Mouse (Mus musculus) c-Kit-positive CD71-positive TER-119-negative erythroid progenitor cells, embryonic 14.5 days (primary cell): ENCODE results near the gene Nacc1.
"Not testable (repeated sequence)": the region's sequence is repeated elsewhere in the genome, so short reads cannot be mapped to it uniquely, and the experiment has no call there.

Experiments
- DNase-seq: peaks from one replicate; pipeline ENCODE4 v3.0.0-alpha.2; 2013; ENCODE audit warnings: low read depth

Nacc1 gene

DNA sequence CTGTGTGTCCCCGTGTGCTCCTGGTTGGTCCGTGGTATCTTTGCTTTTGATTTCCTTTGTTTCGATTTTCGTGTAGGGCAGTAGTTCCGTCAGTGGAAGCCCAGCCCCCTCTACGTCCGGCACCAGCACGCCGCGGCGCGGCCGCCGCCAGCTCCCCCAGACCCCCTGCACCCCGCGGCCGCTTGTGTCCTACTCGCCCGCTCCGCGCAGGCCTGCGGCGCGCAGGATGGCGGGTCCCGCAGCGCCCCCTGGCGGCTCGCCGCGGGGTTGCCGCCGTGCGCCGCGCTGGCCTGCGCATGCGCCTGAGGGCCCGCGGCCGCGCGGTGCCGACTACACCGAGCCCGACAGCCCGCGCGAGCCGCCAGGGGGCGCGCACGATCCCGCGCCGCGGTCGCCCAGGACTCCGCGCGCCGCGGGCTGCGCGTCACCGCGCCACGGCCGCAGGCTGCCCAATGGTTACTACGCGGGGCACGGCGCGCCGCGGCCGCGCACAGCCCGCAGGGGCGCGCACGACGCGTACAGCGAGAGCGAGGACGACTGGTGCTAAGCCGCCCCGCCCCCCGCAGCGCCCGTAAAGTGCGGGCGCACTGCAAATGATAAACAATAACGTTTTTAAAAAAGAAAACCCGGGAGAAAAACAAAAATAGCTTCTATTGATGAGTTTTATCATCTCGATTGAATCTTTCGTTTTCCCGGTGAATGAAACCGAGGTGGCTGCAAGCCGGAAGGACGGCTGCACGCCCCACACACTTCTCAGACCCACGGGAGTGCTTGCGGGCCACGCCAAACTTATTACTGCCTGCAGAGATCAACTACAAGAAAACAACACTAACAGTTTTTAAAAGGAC is 48.3 kb downstream of the Nacc1 start:
- peak; percentile 82 for DNase-seq

DNA sequence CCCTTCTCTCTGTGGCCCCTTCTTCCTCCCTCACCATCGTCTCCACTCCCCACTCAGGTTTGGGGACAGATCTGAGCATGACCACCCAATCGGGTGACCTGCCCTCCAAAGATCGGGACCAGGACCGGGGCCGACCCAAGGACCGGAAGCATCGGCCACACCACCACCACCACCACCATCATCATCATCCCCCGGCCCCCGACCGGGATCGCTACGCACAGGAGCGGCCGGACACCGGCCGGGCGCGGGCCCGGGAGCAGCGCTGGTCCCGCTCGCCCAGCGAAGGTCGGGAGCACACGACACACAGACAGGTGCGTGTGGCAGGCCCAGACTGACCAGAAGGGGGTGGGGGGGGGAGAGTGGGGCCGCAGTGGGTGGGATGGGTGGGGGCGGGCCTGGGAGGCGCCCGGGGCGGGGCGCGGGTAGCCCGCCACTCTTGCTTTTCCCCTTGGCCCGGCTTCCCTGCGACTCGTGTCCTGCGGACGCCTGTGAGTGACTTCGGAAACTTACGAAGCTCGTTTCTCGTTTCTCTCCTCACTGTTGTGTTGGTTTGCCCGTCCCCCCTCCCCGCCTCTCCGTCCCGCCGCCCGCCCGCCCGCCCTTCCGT is 49.0 kb downstream of the Nacc1 start:
- DNase-seq: no peak

DNA sequence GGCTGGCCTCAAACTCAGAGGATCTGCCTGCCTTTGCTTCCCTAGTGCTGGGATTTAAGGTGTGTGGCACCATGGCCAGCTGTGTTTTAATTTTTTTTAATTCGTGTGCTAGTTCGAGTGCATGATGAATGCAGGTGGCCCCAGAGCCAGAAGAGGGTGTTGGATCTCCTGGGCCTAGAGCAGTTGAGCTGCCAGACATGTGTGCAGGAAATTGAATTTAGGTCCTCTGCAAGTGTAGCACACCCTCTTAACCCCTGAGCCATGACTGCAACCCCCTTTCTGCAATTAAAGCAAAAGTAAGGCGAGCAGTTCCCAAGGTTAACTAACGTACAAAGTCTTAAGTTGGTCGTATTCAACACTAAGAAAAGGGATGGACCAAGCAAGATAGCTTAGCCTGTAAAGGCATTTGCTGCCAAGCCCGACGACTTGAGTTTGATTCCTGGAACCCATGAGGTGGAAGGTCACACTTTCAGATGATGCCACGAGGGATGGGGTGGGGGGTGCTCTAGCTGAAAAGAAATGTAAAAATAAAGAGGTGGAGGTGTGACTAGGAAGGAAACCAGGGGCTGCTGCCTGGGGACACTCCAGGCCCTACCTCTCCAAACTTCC is 49.6 kb downstream of the Nacc1 start:
- DNase-seq: no peak

GRCm38 (mm10) chr8:84636051-84636691 is 51.5 kb downstream of the Nacc1 start:
- no peak for DNase-seq

- DNase-seq: no peak
Observed at GRCm38 (mm10) chr8:84635397-84636050, 52.1 kb downstream of the Nacc1 start.

- DNase-seq: no peak
Observed at GRCm38 (mm10) chr8:84634849-84635304, 52.8 kb downstream of the Nacc1 start.

GRCm38 (mm10) chr8:84633841-84634584 is 53.6 kb downstream of the Nacc1 start:
- DNase-seq: no peak

DNA sequence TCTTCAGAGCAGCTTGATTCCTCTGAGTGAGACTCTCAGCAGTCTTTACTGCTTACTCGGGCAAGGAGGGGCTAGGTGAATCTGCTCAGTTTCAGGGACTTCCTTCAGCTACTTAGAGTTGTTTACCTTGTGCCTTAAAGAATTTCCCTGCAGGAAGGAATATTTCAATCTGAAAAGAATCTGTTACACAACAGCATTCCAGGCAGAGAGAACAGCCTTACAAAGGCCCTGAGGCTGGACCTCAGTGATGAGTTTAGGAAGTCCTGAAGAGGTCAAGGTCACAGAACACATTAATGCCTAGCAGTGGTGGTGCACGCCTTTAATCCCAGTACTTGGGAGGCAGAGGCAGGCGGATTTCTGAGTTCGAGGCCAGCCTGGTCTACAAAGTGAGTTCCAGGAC is 55.8 kb downstream of the Nacc1 start:
- no peak for DNase-seq

DNA sequence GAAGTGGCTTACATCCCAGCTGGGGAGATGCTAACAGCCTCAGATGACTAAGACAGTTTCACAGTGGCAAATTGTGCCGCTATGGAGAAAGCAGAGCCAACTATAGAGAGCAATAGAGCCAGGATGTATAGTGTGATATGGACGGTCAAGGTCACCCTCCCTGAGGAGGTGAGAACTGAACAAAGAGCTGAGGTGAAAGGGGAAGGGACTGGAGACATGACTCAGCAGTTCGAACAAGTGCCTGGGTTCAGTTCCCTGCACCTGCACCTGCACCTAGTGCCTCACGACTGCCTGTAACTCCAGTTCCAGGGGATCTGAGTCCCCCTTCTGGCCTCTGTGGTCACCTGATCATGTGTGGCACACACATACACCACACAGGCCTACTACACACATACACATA is 57.5 kb downstream of the Nacc1 start:
- no peak for DNase-seq

DNA sequence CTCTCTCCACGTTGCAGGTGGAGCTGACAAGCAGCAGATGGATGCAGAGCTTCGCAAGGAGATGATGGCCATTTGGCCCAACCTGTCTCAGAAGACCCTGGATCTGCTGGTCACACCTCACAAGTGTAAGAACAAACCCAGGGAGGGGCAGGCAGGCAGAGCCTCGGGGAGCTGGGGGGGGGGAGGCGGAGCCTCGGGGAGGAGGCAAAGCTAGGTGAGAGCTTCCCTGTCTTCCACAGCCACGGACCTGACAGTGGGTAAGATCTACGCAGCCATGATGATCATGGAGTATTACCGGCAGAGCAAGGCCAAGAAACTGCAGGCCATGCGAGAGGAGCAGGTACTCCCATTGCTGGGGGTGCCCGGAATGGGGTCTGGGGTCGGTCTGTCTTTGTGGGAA is 58.1 kb downstream of the Nacc1 start:
- DNase-seq: no peak

DNA sequence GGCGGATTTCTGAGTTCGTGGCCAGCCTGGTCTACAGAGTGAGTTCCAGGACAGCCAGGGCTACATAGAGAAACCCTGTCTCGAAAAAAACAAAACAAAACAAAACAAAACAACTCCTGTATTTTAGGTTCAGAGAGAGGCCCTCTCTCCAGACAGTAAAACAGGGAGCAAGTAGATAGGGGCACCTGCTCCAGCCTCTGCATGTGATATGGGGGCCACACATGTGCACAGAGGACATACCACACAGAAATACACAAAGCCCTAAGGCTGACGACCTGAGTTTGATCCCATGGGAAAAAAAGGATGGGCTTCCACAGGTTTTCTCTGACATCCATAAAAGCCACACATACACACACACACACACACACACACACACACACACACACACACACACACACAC is 64.2 kb downstream of the Nacc1 start:
- not testable (repeated sequence) for DNase-seq

DNA sequence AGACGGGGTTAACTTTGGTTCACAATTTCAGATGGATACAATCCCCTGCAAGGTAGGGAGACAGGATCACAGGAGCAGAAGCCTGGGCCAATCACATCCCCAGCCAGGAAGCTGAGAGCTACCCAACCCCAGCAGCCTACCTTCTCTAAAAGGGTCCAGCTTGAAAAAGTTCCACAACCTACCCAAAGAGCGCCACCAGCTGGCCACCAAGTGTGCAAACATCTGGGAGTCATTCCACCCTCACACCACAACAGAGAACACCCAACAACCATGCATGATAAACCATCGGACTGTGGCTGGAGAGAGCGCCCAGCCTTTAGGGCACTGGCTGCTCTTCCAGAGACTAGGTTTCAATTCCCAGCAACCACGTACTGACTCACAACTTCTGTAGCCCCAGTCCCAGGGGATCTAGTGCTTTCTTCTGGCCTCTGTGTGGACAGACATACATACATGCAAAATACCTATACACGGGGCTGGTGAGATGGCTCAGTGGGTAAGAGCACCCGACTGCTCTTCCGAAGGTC is 66.5 kb downstream of the Nacc1 start:
- DNase-seq: no peak
